Mouse (Mus musculus): Measurements from ENCODE around the gene Gna11.

Gene Gna11
- long read RNA-seq, experiment 1, transcript Gna11-201 (7 exons, 3,414 nt) = major isoform, 45 of 56 reads
- long read RNA-seq, experiment 1, partial matches to known transcripts = 2 of 56 reads
- long read RNA-seq, experiment 1, other reads (novel, unspliced or antisense) = 9 of 56 reads
- long read RNA-seq, experiment 2, transcript Gna11-201 (7 exons, 3,414 nt) = major isoform, 57 of 70 reads
- long read RNA-seq, experiment 2, partial matches to known transcripts = 2 of 70 reads
- long read RNA-seq, experiment 2, other reads (novel, unspliced or antisense) = 11 of 70 reads

GRCm38 (mm10) chr10:81545161-81545747, at the start of gene Gna11:
TSS of gene Gna11 (minus strand) at chr10:81545190.
- intact Hi-C loops (cut with DNase I) = no loop called here

GRCm38 (mm10) chr10:81593935-81594334, 48.9 kb upstream of the Gna11 start:
- intact Hi-C loops (cut with DNase I) = no loop called here

GRCm38 (mm10) chr10:81593223-81593622, 48.2 kb upstream of the Gna11 start:
- intact Hi-C loops (cut with DNase I) = no loop called here

GRCm38 (mm10) chr10:81592631-81593030, 47.6 kb upstream of the Gna11 start:
- intact Hi-C loops (cut with DNase I) = no loop called here

- intact Hi-C loops (cut with DNase I) = no loop called here
These were observed 46.9 kb upstream of the Gna11 start for GRCm38 (mm10) chr10:81591846-81592245.

GRCm38 (mm10) chr10:81588739-81589138, 43.7 kb upstream of the Gna11 start:
- intact Hi-C loops (cut with DNase I) = no loop called here

GRCm38 (mm10) chr10:81583347-81583746, 38.4 kb upstream of the Gna11 start:
- intact Hi-C loops (cut with DNase I) = no loop called here

- intact Hi-C loops (cut with DNase I) = no loop called here
These were observed 35.6 kb upstream of the Gna11 start for GRCm38 (mm10) chr10:81580441-81581070.

- intact Hi-C loops (cut with DNase I) = no loop called here
These were observed 35.0 kb upstream of the Gna11 start for GRCm38 (mm10) chr10:81579967-81580366.

- intact Hi-C loops (cut with DNase I) = no loop called here
These were observed 30.7 kb upstream of the Gna11 start for GRCm38 (mm10) chr10:81575695-81576094.

- intact Hi-C loops (cut with DNase I) = no loop called here
These were observed 30.2 kb upstream of the Gna11 start for GRCm38 (mm10) chr10:81575208-81575631.

- intact Hi-C loops (cut with DNase I) = no loop called here
These were observed 29.4 kb upstream of the Gna11 start, which contains the start of gene Tle2 for GRCm38 (mm10) chr10:81574081-81575056. TSS of gene Tle2 (plus strand) at chr10:81574561.

GRCm38 (mm10) chr10:81572975-81573374, 28.0 kb upstream of the Gna11 start:
- intact Hi-C loops (cut with DNase I) = no loop called here

- intact Hi-C loops (cut with DNase I) = no loop called here
These were observed 27.2 kb upstream of the Gna11 start for GRCm38 (mm10) chr10:81572133-81572671.

- intact Hi-C loops (cut with DNase I) = no loop called here
These were observed 26.5 kb upstream of the Gna11 start for GRCm38 (mm10) chr10:81571501-81571876.

GRCm38 (mm10) chr10:81570831-81571500, 26.0 kb upstream of the Gna11 start:
- intact Hi-C loops (cut with DNase I) = no loop called here

GRCm38 (mm10) chr10:81570238-81570800, 25.3 kb upstream of the Gna11 start:
- intact Hi-C loops (cut with DNase I) = no loop called here

- intact Hi-C loops (cut with DNase I) = no loop called here
These were observed 24.7 kb upstream of the Gna11 start for GRCm38 (mm10) chr10:81569507-81570237.

- intact Hi-C loops (cut with DNase I) = no loop called here
These were observed 23.6 kb upstream of the Gna11 start for GRCm38 (mm10) chr10:81568381-81569191.
